Mouse (Mus musculus) hematopoietic stem cell, adult 5-6 weeks (primary cell): ENCODE results near the gene Rpa2. TPM values are rescaled to one million over a fixed set of nuclear protein-coding genes. Genes with fewer than 3 reads are reported as not detected.

Experiments
- ATAC-seq, 2 experiments: fragments of 125-278 bp in 1 of 2; replicated peaks in 1 of 2; 2 replicates each; pipeline ENCODE4 v1.8.0; 2016 to 2017; ENCODE audit warnings: inconsistent platforms in 2 of 2, mild to moderate bottlenecking in 2 of 2, moderate number of reproducible peaks in 2 of 2, low read depth in 1 of 2, moderate TSS enrichment in 1 of 2; ENCODE audit not compliant: low FRiP score in 2 of 2, poor library complexity in 2 of 2, severe bottlenecking in 2 of 2, insufficient read depth in 1 of 2, low TSS enrichment in 1 of 2
- total RNA-seq: library from RNA; stranded (forward); fragments of 172-1452, 232-1000 nt; gene quantifications from 2 replicates; pipeline ENCODE4 v1.2.3, GENCODE M21; 2017

Gene Rpa2
- total RNA-seq, 1 experiment from 2014 or later: 50.1 TPM

GRCm38 (mm10) chr4:132823614-132824366 lies 55.7 kb downstream of the Rpa2 start:
- peak; percentile 82 to 84 for ATAC-seq

Other genes starting within 250 kb of the Rpa2 start
- gene Atpif1, start 234.7 kb upstream of the Rpa2 start, total RNA-seq: 937 and 1,217 TPM in 2 replicates
- gene Dnajc8, start 232.8 kb upstream of the Rpa2 start, total RNA-seq: 354 and 422 TPM in 2 replicates
- 7.7 and 16.6 TPM in 2 replicates for gene Ptafr, start 204.3 kb upstream of the Rpa2 start, total RNA-seq
- gene Eya3, start 129.3 kb upstream of the Rpa2 start, total RNA-seq: 25.1 and 26.6 TPM in 2 replicates
- 4.5 and 8.0 TPM in 2 replicates for gene Xkr8, start 35.8 kb upstream of the Rpa2 start, total RNA-seq
- gene Smpdl3b, start 11.1 kb upstream of the Rpa2 start, total RNA-seq: 0.19 and 0.74 TPM in 2 replicates
- 9.8 and 12.8 TPM in 2 replicates for gene Themis2, start 28.1 kb downstream of the Rpa2 start, total RNA-seq
- 48.8 and 76.4 TPM in 2 replicates for gene Ppp1r8, start 74.8 kb downstream of the Rpa2 start, total RNA-seq
- 31.2 and 42.2 TPM in 2 replicates for gene Stx12, start 116.2 kb downstream of the Rpa2 start, total RNA-seq
- gene Fam76a, start 154.2 kb downstream of the Rpa2 start, total RNA-seq: 24.4 and 25.1 TPM in 2 replicates
- 5.2 and 8.8 TPM in 2 replicates for gene Fgr, start 205.8 kb downstream of the Rpa2 start, total RNA-seq
- gene Ahdc1, start 242.9 kb downstream of the Rpa2 start, total RNA-seq: 7.2 and 9.8 TPM in 2 replicates